Mouse (Mus musculus): ENCODE data around the gene Lrrk2.

Gene Lrrk2

DNA sequence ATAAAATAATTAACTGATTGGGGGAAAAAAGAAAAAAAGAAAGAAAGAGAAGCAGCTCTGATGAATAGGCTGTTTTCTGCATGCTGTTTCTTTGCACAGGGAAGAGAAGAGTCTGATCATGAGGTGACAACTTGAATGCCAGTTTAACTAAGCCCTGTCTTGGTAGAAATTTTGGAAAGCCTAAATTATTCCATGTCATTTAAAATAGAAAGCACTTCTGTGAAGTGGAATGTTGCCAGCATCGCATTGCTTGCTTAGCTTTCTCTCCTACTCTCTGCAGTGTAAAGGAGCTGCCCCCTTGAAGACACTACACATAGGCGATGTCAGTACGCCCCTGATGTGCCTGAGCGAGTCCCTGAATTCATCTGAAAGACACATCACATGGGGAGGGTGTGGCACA lies 133.5 kb downstream of the Lrrk2 start:
- DNase-seq (ENCODE audit: low read depth, low spot score) = no peak

DNA sequence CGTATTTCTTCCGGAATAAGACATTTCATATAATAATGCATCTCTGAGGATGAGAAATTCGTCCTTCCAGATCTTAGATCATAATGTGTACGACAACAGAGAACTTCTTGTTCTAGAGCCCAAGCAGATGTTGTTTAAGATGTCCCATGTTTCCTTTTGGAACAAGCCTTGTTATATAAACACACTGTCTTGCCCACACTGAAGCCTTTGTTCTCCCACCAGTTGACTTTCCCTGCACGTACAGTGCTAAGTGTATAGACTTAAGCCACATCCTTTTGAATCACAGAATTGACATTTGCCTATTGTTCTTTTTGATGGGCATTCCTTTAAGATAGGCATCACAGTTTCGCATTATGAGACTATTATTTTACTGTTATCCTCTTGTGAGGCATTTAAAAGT lies 162.3 kb downstream of the Lrrk2 start:
- no peak for DNase-seq (ENCODE audit: low read depth, low spot score)

DNA sequence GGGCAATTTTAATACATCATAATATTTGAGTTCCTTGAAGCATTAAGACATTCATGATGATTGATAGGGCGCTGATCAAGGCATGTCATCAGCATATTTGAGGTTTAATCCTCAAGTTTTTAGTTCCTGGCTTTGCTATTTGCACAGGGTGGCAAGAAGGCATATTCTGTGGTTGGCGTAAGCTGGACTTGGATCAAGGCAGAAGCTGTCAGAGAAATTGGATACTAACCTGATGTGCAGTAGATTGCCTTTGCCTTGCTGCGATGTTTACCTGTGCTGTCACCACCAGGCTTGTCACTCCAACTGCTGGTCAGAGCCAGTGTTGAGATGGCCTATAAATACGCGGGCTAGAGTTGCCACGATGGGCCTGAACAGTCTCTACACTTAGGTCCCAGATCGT lies 165.0 kb downstream of the Lrrk2 start, which contains the start of gene Smgc:
TSS of gene Smgc (plus strand) at position 301 of the 400 bp plus-strand sequence.
- no peak for DNase-seq (ENCODE audit: low read depth, low spot score)

DNA sequence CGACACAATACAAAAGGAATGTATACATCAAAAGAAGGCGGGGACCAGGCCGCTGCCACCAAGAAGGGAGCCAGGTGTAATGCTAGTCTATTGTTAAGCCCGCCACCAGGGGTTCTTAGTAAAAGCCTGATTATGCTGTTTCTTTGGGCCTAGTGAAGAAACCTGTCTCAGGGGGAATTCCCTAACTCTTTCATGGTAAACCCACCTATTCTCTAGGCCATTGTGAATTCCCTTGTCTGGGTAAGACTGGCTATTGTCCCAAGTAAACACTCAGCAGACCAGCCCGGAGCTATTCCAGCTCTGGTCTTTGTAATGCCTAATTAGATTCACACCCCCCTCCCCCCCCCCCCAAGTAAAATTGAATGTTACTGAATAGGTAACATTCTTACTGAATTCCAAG lies 191.2 kb downstream of the Lrrk2 start:
- peak; percentile 95 for DNase-seq (ENCODE audit: low read depth, low spot score)

Measured in R1 (cell line).